Mouse (Mus musculus) E14TG2a.4 (cell line): ENCODE results near the gene 2810004N23Rik.

Experiments
- H3K27me3 ChIP-seq: 2 replicates; pipeline ENCODE4 v1.6.1; 2014; ENCODE audit warnings: low read length, control low read depth; ENCODE audit not compliant: insufficient read depth
- H3K36me3 ChIP-seq: 2 replicates; pipeline ENCODE4 v1.6.1; 2014; ENCODE audit warnings: low read length, control low read depth; ENCODE audit not compliant: insufficient read depth
- H3K4me1 ChIP-seq: replicated peaks from 2 replicates; pipeline ENCODE4 v1.6.1; 2014; ENCODE audit warnings: low read depth, low read length, control low read depth
- H3K4me3 ChIP-seq: replicated peaks from 2 replicates; pipeline ENCODE4 v1.5.1; 2014; ENCODE audit warnings: mild to moderate bottlenecking, low read length
- H3K9me3 ChIP-seq: 2 replicates; pipeline ENCODE4 v1.6.1; 2014; ENCODE audit warnings: low read length, control low read depth
- CTCF ChIP-seq: conservative IDR thresholded peaks from 2 replicates; pipeline ENCODE4 v1.5.1; 2014; ENCODE audit warnings: low read length
- NANOG ChIP-seq: IDR thresholded peaks from 2 replicates; pipeline ENCODE4 v1.6.1; 2014; ENCODE audit warnings: borderline replicate concordance, low read length, mixed read lengths
- POU5F1 ChIP-seq: IDR thresholded peaks from 2 replicates; pipeline ENCODE4 v1.6.1; 2014; ENCODE audit warnings: low read length, borderline replicate concordance

2810004N23Rik gene

DNA sequence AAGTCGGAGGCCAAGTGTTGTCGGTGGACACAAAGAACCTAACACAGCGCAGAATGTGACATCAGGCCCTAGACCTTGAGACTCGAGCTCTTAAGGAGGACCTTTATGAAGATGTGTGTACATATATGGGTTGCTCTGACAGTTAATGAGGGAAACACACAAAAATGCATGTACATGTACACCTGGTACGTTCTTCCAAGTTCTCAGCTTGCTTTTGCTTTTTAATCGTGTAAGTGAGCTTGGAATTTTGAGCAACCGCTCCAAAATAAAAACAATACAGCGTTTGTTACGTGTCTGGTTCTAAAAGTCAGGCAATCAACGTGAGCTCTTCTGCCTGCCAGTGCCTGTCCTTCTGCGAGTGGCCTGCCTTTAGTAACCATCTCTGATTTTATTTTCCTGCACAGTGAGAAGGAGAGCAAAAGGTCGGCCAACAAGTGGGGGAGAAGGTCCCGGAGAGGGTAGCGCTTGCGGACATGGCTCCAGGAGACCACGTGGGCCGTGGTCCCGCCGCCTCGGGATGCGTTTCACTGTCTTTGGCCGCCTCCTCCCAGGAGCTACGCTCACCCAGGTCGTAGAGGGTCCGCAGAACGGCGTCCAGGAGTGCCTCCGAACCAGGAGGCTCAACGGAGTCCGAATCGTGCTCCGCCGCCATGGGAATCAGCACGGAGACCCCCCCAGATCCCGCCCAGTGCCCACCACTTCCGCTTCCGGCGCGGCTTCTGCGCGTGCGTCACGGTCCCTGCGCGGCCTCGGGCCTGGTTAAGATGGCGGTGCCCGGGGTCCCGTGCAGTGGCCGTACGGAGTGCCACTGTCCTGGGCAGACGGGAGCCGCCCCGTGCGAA lies at the start of gene 2810004N23Rik, which contains the start of gene Gnpat:
Gene 2810004N23Rik, minus strand, starts transcription at position 800 of the 842 bp plus-strand sequence.
Gene Gnpat, plus strand, starts transcription at position 713 of the 842 bp plus-strand sequence.
- Histone ChIP-seq H3K4me3 (peak within 1 kb of the TSS; percentile 99), H3K4me1 (peaks cover 79% of the 10 kb centered on the region), H3K36me3 (peaks cover 70% of the 10 kb centered on the region), H3K27me3 (no peaks in the 10 kb centered on the region), H3K9me3 (no peaks in the 10 kb centered on the region)
- TF ChIP-seq NANOG = no peak
- no peak for TF ChIP-seq POU5F1
- TF ChIP-seq CTCF = no peak

DNA sequence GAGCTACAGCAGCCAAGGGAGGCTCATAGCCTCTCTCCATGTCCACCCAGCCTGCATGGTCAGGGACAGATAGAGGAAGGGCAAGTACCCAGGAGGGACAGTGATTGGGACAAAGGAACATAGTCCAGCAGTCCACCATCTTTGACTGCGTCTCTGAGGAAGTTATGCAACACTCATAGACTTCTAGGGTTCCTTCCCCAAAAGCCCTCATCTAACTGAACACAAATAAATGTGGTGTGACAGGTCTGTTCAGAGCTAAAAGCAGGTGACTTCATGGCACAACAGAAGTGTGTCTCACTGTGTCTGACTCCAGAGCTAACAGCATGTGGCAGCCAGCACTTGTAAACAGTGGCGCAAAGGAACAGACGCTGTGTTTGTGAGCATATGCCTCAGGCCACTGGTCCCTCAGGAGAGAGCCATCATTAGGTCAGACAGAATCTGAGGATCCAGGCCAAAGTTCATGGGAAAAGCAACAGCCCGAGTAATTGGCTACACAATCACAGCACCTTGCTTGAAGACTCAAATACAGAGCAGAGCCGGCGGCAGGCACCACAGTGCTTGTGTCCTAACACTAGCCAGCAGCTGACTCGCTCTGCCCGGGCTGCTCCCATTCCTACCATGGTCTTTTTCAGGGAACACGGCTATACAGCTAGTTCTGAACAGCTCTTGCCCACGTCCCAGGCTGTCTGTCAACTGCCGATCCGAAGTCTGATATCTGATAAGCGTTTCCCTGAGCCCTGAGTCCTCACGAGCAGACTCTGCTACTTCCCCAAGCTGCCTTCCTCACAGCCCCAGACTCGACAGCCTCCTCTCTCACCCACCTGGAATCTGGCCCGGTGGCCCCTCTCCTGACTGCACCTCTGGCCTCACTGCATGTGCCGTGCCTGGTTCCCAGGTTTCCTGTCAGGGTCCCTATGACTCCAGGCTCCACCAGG lies 49.3 kb upstream of the 2810004N23Rik start:
- Histone ChIP-seq H3K27me3 (no peaks in the 10 kb centered on the region), H3K36me3 (peaks cover 88% of the 10 kb centered on the region)

DNA sequence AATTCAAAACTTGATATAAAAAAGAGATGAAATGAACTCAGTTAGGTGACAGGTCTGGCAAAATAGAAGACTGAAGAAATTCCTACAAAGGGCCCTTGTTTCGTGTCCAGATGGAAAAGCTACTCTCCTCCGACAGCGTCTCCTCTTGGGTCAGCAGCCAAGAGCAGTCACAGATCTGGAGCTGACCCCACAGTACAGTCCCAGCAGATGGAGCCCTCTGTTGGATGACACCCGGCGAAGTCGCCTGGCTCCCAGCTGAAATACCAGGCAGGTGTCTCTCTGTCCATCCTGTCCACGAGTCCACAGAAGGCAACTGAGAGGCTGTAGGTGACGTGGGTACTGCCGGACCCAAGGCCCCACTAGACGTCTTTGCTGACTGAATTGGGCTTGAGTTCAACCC lies 47.4 kb upstream of the 2810004N23Rik start:
- Histone ChIP-seq H3K36me3 (peaks cover 97% of the 10 kb centered on the region), H3K9me3 (no peaks in the 10 kb centered on the region), H3K27me3 (no peaks in the 10 kb centered on the region), H3K4me3 (no peak overlapping the region), H3K4me1 (peaks cover 29% of the 10 kb centered on the region)
- TF ChIP-seq NANOG = no peak
- TF ChIP-seq CTCF = no peak
- no peak for TF ChIP-seq POU5F1

More for the DNA sequence above, 49.3 kb upstream of the 2810004N23Rik start:
- no peaks in the 10 kb centered on the region for H3K9me3 ChIP-seq
- no peak for TF ChIP-seq NANOG
- H3K4me1 ChIP-seq = peaks cover 34% of the 10 kb centered on the region
- H3K4me3 ChIP-seq = no peak overlapping the region

DNA sequence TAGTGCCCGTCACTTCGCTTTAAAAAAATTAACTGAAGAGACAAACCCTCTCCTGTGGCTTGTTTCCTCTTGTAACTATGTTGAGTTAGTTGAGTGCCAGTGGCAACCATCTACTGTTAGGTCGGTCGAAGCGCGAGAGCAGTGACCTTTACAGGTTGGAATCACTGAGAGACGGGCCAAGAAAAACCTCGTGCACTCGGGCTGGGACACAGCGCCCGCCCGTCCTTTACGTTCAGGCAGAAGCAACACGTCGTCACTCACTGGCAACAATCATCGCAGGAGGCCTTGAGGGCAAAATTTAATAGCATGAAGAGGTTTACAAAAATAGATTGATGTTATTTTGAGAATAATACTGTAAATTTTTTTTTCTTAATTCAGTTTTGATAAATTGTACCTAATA lies 47.0 kb upstream of the 2810004N23Rik start:
- no peak overlapping the region for H3K4me3 ChIP-seq
- H3K9me3 ChIP-seq = no peaks in the 10 kb centered on the region
- H3K4me1 ChIP-seq = peaks cover 29% of the 10 kb centered on the region
- H3K27me3 ChIP-seq = no peaks in the 10 kb centered on the region
- peaks cover 96% of the 10 kb centered on the region for H3K36me3 ChIP-seq
- TF ChIP-seq NANOG (no peak), CTCF (no peak), POU5F1 (no peak)

DNA sequence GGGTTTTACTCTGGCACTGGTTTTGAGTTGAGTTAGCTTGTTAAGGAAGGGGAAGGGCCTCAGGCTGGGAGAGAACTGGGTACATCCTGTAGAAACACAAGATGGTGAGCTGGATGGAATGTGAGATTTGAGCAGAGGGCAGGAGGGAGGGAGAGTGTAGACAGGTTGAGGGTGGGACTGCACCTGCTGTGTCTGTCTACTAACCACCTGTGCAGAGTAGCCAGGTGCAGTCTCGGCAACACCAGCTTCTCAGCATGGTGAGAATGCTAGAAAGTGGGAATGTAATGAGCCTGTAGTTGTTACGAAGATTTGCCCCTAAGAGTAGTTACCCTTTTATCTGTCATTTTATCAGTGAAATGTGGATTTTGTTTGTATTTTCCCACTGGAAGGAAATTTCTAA lies 42.6 kb upstream of the 2810004N23Rik start:
- no peak overlapping the region for H3K4me3 ChIP-seq
- no peaks in the 10 kb centered on the region for H3K9me3 ChIP-seq
- TF ChIP-seq POU5F1 = no peak
- TF ChIP-seq NANOG = no peak
- no peak for TF ChIP-seq CTCF

DNA sequence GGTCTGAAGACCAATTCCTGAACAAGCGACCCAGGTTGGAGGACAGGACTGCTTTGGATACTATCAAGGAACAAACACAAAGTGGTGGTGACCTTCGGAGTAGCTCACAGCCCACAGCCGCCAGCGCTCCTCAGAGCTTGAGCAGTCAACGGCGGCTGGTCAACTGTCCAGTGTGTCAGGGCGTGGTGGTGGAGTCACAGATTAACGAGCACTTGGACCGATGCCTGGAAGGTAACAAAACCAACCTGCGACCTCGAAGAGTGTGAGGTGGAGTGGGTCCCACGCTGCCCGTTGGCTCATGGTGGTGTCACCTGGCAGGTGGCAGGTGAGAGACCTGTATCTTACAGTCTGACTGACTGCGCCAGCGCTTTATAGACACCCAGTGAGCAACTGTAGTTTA lies 40.3 kb upstream of the 2810004N23Rik start:
- Histone ChIP-seq H3K9me3 (no peaks in the 10 kb centered on the region), H3K4me3 (no peak overlapping the region), H3K27me3 (no peaks in the 10 kb centered on the region), H3K4me1 (peaks cover 34% of the 10 kb centered on the region), H3K36me3 (peaks cover 92% of the 10 kb centered on the region)
- TF ChIP-seq CTCF (no peak), POU5F1 (no peak), NANOG (no peak)

More for the DNA sequence above, 42.6 kb upstream of the 2810004N23Rik start:
- Histone ChIP-seq H3K4me1 (peaks cover 23% of the 10 kb centered on the region), H3K27me3 (no peaks in the 10 kb centered on the region), H3K36me3 (peaks cover 94% of the 10 kb centered on the region)

DNA sequence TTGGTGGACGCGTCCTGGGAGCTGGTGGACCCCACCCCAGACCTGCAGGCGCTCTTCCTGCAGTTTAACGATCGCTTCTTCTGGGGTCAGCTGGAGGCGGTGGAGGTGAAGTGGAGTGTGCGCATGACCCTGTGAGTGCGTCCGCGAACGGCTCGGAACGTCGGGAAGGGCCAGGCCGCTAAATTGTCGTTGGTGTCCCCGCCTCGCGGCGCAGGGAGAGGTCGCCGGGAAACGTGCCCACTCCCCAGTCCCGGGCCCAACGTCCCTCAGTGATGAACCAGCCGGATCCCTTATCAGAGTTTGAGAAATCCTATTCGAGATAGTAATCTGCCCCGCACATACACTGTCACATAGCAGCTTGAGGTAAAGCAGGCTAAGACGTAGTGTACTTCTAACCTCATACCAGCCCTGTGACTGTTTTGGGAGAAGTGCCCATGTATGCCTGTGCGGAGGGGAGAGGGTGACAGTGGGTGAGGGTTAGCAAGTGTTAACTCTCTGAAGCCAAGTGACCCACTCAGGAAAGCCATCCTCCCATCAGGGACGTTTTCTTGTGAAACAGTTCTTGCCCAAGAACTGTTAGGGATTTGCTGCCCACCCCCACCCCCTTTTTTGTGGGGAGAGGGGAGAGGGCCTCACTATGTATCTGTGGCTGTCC lies 35.5 kb upstream of the 2810004N23Rik start:
- H3K4me3 ChIP-seq = peak overlapping the region; percentile 94
- TF ChIP-seq CTCF (no peak), NANOG (no peak), POU5F1 (no peak)

More for the DNA sequence above, 35.5 kb upstream of the 2810004N23Rik start:
- Histone ChIP-seq H3K27me3 (no peaks in the 10 kb centered on the region), H3K9me3 (no peaks in the 10 kb centered on the region), H3K4me1 (peaks cover 50% of the 10 kb centered on the region), H3K36me3 (peaks cover 78% of the 10 kb centered on the region)
